Mouse (Mus musculus): ENCODE measurements at regions not wholly inside any gene's neighbourhood (a gene's known extent, or its start where the extent isn't known, plus 50 kb on each side); places are given as distances from the start of the nearest gene placed in this dataset.
A peak's percentile ranks its signal among the peaks of the same experiment; 100 is the strongest.
"Not testable (repeated sequence)": the region's sequence is repeated elsewhere in the genome, so short reads cannot be mapped to it uniquely, and the experiment has no call there.

DNA sequence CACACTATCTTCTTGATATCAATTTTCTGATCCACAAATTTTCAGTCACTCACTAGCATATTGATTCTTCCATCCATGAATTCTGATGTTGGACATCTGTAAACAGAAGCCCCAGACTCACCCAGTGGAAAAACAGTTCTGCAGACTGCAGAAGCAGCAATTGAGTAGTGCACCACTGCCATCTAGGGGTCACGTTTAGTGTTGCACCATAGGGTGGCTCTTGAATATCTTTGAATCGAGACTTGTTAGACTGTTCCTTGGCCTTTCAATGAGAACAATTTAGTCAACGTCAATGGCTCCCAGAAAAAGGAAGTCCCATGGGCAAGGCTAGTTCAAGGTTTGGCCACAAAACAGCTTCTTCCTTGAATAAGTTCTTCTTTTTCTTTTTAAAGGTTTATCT is 828.1 kb downstream of the Gm10330 start:
- not testable (repeated sequence) for DNase-seq (ENCODE audit: inconsistent ontology term)

DNA sequence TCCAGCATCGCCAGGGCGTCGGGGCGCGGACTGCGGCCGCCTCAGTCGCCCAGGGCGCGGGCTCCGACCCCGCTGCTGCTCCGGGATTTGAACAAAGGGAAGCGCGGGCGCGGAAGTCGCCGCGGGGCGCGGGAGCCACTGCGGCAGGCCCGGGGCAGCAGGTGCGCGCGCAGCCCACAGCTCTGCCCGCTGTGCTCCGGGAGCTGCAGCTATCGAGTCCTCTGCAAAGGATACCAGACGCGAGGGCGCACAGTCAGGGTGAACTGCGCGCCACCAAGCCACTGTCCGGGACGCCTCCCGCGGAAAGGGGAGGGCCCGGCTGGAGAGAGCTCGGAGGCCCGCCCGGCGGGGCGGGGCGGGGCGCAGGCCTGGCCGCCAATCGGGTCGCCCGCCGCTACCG is 873.9 kb downstream of the Gm10330 start:
- DNase-seq (ENCODE audit: inconsistent ontology term), result peak; percentile 4
